Mouse (Mus musculus): ENCODE results near the gene Flt3l. TPM values are rescaled to one million over a fixed set of nuclear protein-coding genes. Genes with fewer than 3 reads are reported as not detected.

The Flt3l gene
- polyA plus RNA-seq, 1 experiment = 7.2 TPM

GRCm38 (mm10) chr7:45091001-45091990 lies 44.9 kb downstream of the Flt3l start:
- Histone ChIP-seq H3K4me2 (ENCODE audit: low read depth) (peak overlapping the region; percentile 75), H3ac (ENCODE audit: control insufficient read depth, insufficient read length) (no peak overlapping the region), H3K79me2 (ENCODE audit: control insufficient read depth, insufficient read depth) (no peaks in the 10 kb centered on the region), H3K36me3 (ENCODE audit: control insufficient read depth, insufficient read depth) (no peaks in the 10 kb centered on the region), H3K27me3 (ENCODE audit: control insufficient read depth, insufficient read depth, insufficient read length) (no peaks in the 10 kb centered on the region), H3K4me3 (peak overlapping the region; percentile 38)
- no peak for TF ChIP-seq USF1 (IDR thresholded peaks at IDR 0.05; ENCODE audit: low read depth)

- peak overlapping the region; percentile 38 for H3K4me3 ChIP-seq
- TF ChIP-seq MYOD1 (IDR thresholded peaks at IDR 0.05; ENCODE audit: control insufficient read depth in 1 of 3, insufficient read length in 2 of 3, low read depth in 2 of 3) (no peak), TCF12 (IDR thresholded peaks at IDR 0.05; ENCODE audit: insufficient read depth, poor library complexity, severe bottlenecking) (no peak), POLR2A (IDR thresholded peaks at IDR 0.05; ENCODE audit: insufficient read length, low read depth) (no peak), TCF3 (IDR thresholded peaks at IDR 0.05; ENCODE audit: insufficient read length, low read depth) (no peak), CEBPB (IDR thresholded peaks at IDR 0.05; ENCODE audit: insufficient read depth, poor library complexity, severe bottlenecking) (no peak), POLR2AphosphoS2 (IDR thresholded peaks at IDR 0.05; ENCODE audit: insufficient read length, low read depth) (no peak), REST (IDR thresholded peaks at IDR 0.05; ENCODE audit: insufficient read depth, insufficient read length) (no peak), USF1 (IDR thresholded peaks at IDR 0.05; ENCODE audit: low read depth) (no peak), SRF (IDR thresholded peaks at IDR 0.05; ENCODE audit: control insufficient read depth, insufficient read length, low read depth) (no peak), E2F4 (IDR thresholded peaks at IDR 0.05; ENCODE audit: insufficient read depth) (no peak), MYOG (IDR thresholded peaks at IDR 0.05; ENCODE audit: control insufficient read depth in 1 of 3, insufficient read depth in 1 of 3, insufficient read length in 2 of 3, low read depth in 2 of 3) (no peak), MAX (IDR thresholded peaks at IDR 0.05; ENCODE audit: low read depth) (no peak)
- peak overlapping the region; percentile 75 for H3K4me2 ChIP-seq (ENCODE audit: low read depth)
- no peaks in the 10 kb centered on the region for H3K36me3 ChIP-seq (ENCODE audit: control insufficient read depth, insufficient read depth)
- no peaks in the 10 kb centered on the region for H3K27me3 ChIP-seq (ENCODE audit: control insufficient read depth, insufficient read depth, insufficient read length)
- no peak overlapping the region for H3ac ChIP-seq (ENCODE audit: control insufficient read depth, insufficient read length)
- no peaks in the 10 kb centered on the region for H3K79me2 ChIP-seq (ENCODE audit: control insufficient read depth, insufficient read depth)
Observed at GRCm38 (mm10) chr7:45090251-45090977, 45.8 kb downstream of the Flt3l start.

GRCm38 (mm10) chr7:45088597-45088996 lies 47.6 kb downstream of the Flt3l start:
- Histone ChIP-seq H3K79me2 (ENCODE audit: control insufficient read depth, insufficient read depth) (no peaks in the 10 kb centered on the region), H3K27me3 (ENCODE audit: control insufficient read depth, insufficient read depth, insufficient read length) (no peaks in the 10 kb centered on the region), H3K36me3 (ENCODE audit: control insufficient read depth, insufficient read depth) (no peaks in the 10 kb centered on the region), H3ac (ENCODE audit: control insufficient read depth, insufficient read length) (no peak overlapping the region), H3K4me2 (ENCODE audit: low read depth) (no peak overlapping the region), H3K4me3 (no peak overlapping the region)
- no peak for TF ChIP-seq CEBPB (IDR thresholded peaks at IDR 0.05; ENCODE audit: insufficient read depth, poor library complexity, severe bottlenecking)
- no peak for TF ChIP-seq SRF (IDR thresholded peaks at IDR 0.05; ENCODE audit: control insufficient read depth, insufficient read length, low read depth)
- TF ChIP-seq TCF3 (IDR thresholded peaks at IDR 0.05; ENCODE audit: insufficient read length, low read depth) = no peak
- no peak for TF ChIP-seq REST (IDR thresholded peaks at IDR 0.05; ENCODE audit: insufficient read depth, insufficient read length)
- no peak for TF ChIP-seq MYOD1 (IDR thresholded peaks at IDR 0.05; ENCODE audit: control insufficient read depth in 1 of 3, insufficient read length in 2 of 3, low read depth in 2 of 3)
- no peak for TF ChIP-seq MAX (IDR thresholded peaks at IDR 0.05; ENCODE audit: low read depth)
- no peak for TF ChIP-seq POLR2AphosphoS2 (IDR thresholded peaks at IDR 0.05; ENCODE audit: insufficient read length, low read depth)
- TF ChIP-seq USF1 (IDR thresholded peaks at IDR 0.05; ENCODE audit: low read depth) = no peak
- TF ChIP-seq POLR2A (IDR thresholded peaks at IDR 0.05; ENCODE audit: insufficient read length, low read depth) = no peak
- no peak for TF ChIP-seq MYOG (IDR thresholded peaks at IDR 0.05; ENCODE audit: control insufficient read depth in 1 of 3, insufficient read depth in 1 of 3, insufficient read length in 2 of 3, low read depth in 2 of 3)
- no peak for TF ChIP-seq E2F4 (IDR thresholded peaks at IDR 0.05; ENCODE audit: insufficient read depth)
- no peak for TF ChIP-seq TCF12 (IDR thresholded peaks at IDR 0.05; ENCODE audit: insufficient read depth, poor library complexity, severe bottlenecking)

GRCm38 (mm10) chr7:45086084-45086483 lies 50.1 kb downstream of the Flt3l start:
- no peak overlapping the region for H3ac ChIP-seq (ENCODE audit: control insufficient read depth, insufficient read length)
- no peaks in the 10 kb centered on the region for H3K36me3 ChIP-seq (ENCODE audit: control insufficient read depth, insufficient read depth)
- H3K79me2 ChIP-seq (ENCODE audit: control insufficient read depth, insufficient read depth) = no peaks in the 10 kb centered on the region
- no peaks in the 10 kb centered on the region for H3K27me3 ChIP-seq (ENCODE audit: control insufficient read depth, insufficient read depth, insufficient read length)
- H3K4me3 ChIP-seq = no peak overlapping the region
- no peak overlapping the region for H3K4me2 ChIP-seq (ENCODE audit: low read depth)
- TF ChIP-seq USF1 (IDR thresholded peaks at IDR 0.05; ENCODE audit: low read depth) (no peak), SRF (IDR thresholded peaks at IDR 0.05; ENCODE audit: control insufficient read depth, insufficient read length, low read depth) (no peak), REST (IDR thresholded peaks at IDR 0.05; ENCODE audit: insufficient read depth, insufficient read length) (no peak), MYOG (IDR thresholded peaks at IDR 0.05; ENCODE audit: control insufficient read depth in 1 of 3, insufficient read depth in 1 of 3, insufficient read length in 2 of 3, low read depth in 2 of 3) (no peak), POLR2AphosphoS2 (IDR thresholded peaks at IDR 0.05; ENCODE audit: insufficient read length, low read depth) (no peak), MYOD1 (IDR thresholded peaks at IDR 0.05; ENCODE audit: control insufficient read depth in 1 of 3, insufficient read length in 2 of 3, low read depth in 2 of 3) (no peak), TCF3 (IDR thresholded peaks at IDR 0.05; ENCODE audit: insufficient read length, low read depth) (no peak), E2F4 (IDR thresholded peaks at IDR 0.05; ENCODE audit: insufficient read depth) (no peak), CEBPB (IDR thresholded peaks at IDR 0.05; ENCODE audit: insufficient read depth, poor library complexity, severe bottlenecking) (no peak), TCF12 (IDR thresholded peaks at IDR 0.05; ENCODE audit: insufficient read depth, poor library complexity, severe bottlenecking) (no peak), POLR2A (IDR thresholded peaks at IDR 0.05; ENCODE audit: insufficient read length, low read depth) (no peak), MAX (IDR thresholded peaks at IDR 0.05; ENCODE audit: low read depth) (no peak)

Data from myocyte (in vitro differentiated cells).